Mouse (Mus musculus): ENCODE measurements around the gene Btk.
"Not testable (repeated sequence)": the region's sequence is repeated elsewhere in the genome, so short reads cannot be mapped to it uniquely, and the experiment has no call there.

Btk gene

GRCm38 (mm10) chrX:134580528-134581305 lies 2.7 kb downstream of the Btk start:
- no peak for DNase-seq (ENCODE audit: low spot score)

- DNase-seq (ENCODE audit: low spot score) = no peak
Observed at GRCm38 (mm10) chrX:134577896-134578295, 5.5 kb downstream of the Btk start.

DNA sequence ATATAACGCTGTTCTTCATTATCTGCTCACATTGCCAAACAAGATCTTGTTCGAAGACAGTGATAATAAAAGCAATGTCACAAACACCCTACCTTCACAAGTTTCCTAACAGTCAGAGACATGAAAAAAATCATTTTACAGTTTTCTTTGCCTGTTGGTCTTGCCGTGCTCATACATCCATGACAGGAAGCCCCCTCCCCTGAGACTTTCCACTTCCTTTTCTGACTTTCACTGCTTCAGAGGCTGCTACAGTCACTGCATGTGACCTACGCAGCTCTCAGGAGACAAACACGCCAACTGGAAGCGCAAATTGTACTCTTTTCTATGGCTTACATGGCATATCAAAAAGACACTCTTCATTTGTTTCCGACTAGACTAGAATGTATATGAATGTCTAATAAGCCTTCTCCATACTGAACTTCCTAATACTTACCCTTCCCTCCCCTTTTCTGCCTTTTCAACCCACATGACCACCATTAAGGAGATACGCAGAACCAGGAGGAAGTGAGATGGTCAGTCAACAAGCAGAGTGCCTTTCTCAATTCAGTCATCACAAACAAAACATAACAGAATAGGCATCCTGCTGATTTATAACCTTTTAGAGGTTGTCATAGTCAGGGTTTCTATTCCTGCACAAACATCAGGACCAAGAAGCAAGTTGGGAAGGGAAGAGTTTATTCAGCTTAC lies 16.7 kb downstream of the Btk start:
- DNase-seq (ENCODE audit: low spot score) = no peak

- DNase-seq (ENCODE audit: low spot score) = no peak
Observed at GRCm38 (mm10) chrX:134564326-134564725, 19.0 kb downstream of the Btk start.

DNA sequence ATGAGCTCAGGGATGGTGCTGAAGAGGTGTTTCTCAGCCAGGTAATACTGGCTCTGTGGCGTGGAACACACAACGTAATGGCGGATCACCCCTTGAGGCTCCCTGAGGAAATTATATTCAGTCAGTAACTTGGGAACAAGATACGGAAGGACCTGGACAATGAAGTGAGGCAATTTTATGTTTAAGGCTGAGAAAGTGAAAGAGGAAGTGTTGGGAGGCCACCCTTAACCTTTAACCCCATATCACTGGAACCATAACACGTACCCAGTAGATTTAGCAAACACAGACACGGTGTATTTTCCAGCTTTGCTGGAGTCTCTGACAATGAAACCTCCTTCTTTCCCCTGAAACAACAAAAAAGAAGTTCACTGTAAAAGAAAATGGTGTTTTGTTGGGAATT lies 28.9 kb downstream of the Btk start:
- DNase-seq (ENCODE audit: low spot score) = no peak

GRCm38 (mm10) chrX:134553326-134553725 lies 30.0 kb downstream of the Btk start:
- no peak for DNase-seq (ENCODE audit: low spot score)

- DNase-seq (ENCODE audit: low spot score) = no peak
Observed at GRCm38 (mm10) chrX:134550903-134551302, 32.5 kb downstream of the Btk start.

GRCm38 (mm10) chrX:134547330-134547729 lies 36.0 kb downstream of the Btk start:
- DNase-seq (ENCODE audit: low spot score) = no peak

DNA sequence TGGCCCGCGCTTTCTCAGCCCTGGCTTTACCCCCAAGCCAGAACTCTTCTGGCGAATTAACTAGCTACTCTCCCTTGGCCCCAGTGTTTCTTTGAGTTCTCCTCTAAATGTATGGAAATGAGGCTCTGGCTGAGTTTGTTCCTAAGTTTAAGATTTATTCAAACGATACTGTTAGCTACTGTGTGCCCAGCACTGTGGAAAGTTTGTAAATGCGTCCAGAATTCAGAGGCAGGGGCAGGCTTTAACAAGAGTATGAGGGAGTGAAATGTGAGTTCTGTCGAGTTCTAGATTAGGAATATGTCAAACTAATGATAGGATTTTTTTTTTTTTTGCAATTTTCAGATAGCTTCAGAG lies 41.4 kb downstream of the Btk start:
- no peak for DNase-seq (ENCODE audit: low spot score)

- peak; percentile 22 for DNase-seq (ENCODE audit: low spot score)
Observed at GRCm38 (mm10) chrX:134541145-134541954, 42.0 kb downstream of the Btk start, which contains the start of gene Timm8a1. TSS of gene Timm8a1 (minus strand) at chrX:134541865.

GRCm38 (mm10) chrX:134540414-134541135 lies 42.8 kb downstream of the Btk start:
- DNase-seq (ENCODE audit: low spot score) = no peak

DNA sequence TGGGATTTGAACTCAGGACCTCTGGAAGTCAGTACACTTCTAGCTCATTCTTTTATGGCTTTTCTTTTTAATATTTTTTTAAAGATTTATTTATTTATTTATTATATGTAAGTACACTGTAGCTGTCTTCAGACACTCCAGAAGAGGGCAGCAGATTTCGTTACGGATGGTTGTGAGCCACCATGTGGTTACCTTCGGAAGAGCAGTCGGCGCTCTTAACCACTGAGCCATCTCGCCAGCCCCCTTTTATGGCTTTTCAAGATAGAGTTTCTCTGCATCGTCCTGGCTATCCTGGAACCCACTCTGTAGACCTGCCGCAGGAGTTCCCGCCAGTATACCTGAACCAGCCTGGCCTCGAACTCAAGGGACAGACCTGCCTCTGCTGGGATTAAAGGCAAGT lies 43.6 kb downstream of the Btk start:
- DNase-seq (ENCODE audit: low spot score) = not testable (repeated sequence)

- DNase-seq (ENCODE audit: low spot score) = no peak
Observed at GRCm38 (mm10) chrX:134533346-134533745, 50.0 kb downstream of the Btk start.

GRCm38 (mm10) chrX:134525260-134525659 lies 58.1 kb downstream of the Btk start:
- DNase-seq (ENCODE audit: low spot score) = no peak

- DNase-seq (ENCODE audit: low spot score) = no peak
Observed at GRCm38 (mm10) chrX:134523772-134524171, 59.6 kb downstream of the Btk start.

DNA sequence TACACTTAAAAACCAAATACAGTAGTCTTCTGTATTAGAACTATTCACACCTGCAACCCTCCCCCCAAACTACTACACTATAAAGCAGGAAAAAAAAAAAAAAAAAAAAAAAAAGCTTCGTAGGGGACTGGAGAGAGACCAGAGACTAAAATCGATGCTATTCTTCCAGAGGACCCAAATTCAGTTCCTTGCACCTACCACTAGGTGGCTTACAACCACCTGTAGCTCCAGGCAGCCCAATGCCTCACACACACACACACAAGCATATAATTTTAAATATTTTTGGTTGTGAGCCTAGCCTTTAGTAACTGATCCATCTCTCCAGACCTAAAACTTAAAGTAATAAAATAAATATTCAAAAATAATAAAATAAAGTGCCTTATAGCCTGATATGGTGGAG lies 73.9 kb downstream of the Btk start:
- no peak for DNase-seq (ENCODE audit: low spot score)

DNA sequence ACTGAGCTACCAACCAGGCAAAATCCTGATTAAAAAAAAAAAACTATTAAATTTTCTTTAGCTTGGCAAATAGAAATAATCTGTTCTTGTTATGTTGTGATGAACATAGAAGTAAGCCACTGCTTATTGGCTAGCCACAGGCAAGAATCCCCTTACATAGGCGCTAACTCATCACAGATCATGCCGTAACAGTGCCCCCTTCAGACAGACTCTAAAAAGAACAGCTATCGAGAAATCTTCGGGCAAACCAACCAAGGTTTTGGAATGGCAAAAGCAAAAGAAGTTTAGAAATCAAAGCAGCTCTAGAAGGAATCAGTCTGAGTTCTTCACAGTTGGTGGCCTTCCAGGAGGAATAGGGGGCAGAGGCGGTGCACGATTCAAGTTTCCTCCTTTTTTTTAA lies 75.4 kb downstream of the Btk start:
- no peak for DNase-seq (ENCODE audit: low spot score)

- DNase-seq (ENCODE audit: low spot score) = no peak
Observed at GRCm38 (mm10) chrX:134500651-134501050, 82.7 kb downstream of the Btk start.

Measured in ovary, postnatal 10 days (tissue).